Mouse (Mus musculus): ENCODE measurements around the gene Nktr. TPM values are rescaled to one million over a fixed set of nuclear protein-coding genes. Genes with fewer than 3 reads are reported as not detected.
A peak's percentile ranks its signal among the peaks of the same experiment; 100 is the strongest.

Gene Nktr
- polyA plus RNA-seq, 1 experiment = 10.7 TPM

DNA sequence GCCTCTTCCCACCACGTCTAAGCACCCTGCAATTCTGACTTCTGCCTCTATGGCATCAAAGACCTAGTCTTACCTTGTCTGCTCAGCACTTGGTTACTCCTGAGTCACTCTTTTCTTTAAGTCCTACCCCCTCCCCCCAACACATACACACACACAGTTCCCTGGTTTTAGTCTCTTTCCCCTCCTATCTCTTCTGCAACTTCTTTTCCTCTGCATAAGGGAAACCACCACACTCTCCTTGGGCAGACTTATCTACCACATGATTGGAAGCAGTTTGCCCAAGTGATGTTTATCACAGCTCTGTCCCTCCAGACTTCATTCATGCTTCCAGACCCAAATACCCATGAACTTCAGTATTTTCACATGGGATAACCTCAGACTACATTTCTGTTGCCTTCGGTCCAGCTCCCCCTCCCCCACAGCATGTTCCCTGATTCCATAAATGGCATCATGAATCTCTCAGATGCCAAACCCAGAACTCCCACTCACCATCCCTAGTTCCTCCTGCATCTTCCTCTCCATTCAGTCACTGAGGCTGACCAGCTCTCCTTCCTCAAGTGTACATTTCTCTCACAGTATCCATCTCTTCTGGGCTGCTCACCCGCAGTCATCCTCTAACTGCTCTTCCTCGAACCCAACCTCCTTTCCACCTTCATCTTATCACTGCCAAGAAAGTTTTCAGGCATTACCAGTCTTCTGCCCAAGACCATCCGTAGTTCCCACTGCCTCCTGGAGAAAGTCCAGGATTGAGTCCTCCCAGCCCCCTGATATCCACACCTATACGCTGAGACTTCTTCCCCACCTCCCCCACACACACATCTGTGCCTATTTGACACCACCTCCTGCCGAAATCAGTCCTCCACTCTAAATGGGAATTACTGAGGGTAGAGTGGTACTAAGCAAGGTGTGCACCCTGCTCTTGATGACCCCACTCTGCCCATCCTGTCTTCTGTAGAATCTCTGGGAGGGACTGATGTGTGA lies 10.2 kb upstream of the Nktr start:
- H3K27me3 ChIP-seq (ENCODE audit: control insufficient read depth, insufficient read depth, insufficient read length) = no peaks in the 10 kb centered on the region
- peaks cover 4% of the 10 kb centered on the region for H3K79me3 ChIP-seq (ENCODE audit: low read depth)
- H3K36me3 ChIP-seq (ENCODE audit: control insufficient read depth, insufficient read depth) = peaks cover 5% of the 10 kb centered on the region
- H3K79me2 ChIP-seq (ENCODE audit: control insufficient read depth, insufficient read depth) = peaks cover 23% of the 10 kb centered on the region
- H3ac ChIP-seq (ENCODE audit: control insufficient read depth, insufficient read length, low read depth) = no peak overlapping the region
- TF ChIP-seq FOSL1 (IDR thresholded peaks at IDR 0.05; ENCODE audit: insufficient read depth, low read length, poor library complexity, severe bottlenecking) = no peak
- no peak for TF ChIP-seq CEBPB (IDR thresholded peaks at IDR 0.05; ENCODE audit: low read depth)
- TF ChIP-seq MYOG (IDR thresholded peaks at IDR 0.05; ENCODE audit: control insufficient read depth, extremely low read depth, insufficient read length) = no peak
- no peak for TF ChIP-seq MYOD1 (IDR thresholded peaks at IDR 0.05; ENCODE audit: control insufficient read depth, insufficient read length, low read depth)
- no peak for TF ChIP-seq MAX (IDR thresholded peaks at IDR 0.05)
- no peak for TF ChIP-seq CTCF (IDR thresholded peaks at IDR 0.05; ENCODE audit: control insufficient read depth, insufficient read depth, insufficient read length)
- H3K4me3 ChIP-seq (ENCODE audit: insufficient read depth, poor library complexity, severe bottlenecking) = no peak overlapping the region

DNA sequence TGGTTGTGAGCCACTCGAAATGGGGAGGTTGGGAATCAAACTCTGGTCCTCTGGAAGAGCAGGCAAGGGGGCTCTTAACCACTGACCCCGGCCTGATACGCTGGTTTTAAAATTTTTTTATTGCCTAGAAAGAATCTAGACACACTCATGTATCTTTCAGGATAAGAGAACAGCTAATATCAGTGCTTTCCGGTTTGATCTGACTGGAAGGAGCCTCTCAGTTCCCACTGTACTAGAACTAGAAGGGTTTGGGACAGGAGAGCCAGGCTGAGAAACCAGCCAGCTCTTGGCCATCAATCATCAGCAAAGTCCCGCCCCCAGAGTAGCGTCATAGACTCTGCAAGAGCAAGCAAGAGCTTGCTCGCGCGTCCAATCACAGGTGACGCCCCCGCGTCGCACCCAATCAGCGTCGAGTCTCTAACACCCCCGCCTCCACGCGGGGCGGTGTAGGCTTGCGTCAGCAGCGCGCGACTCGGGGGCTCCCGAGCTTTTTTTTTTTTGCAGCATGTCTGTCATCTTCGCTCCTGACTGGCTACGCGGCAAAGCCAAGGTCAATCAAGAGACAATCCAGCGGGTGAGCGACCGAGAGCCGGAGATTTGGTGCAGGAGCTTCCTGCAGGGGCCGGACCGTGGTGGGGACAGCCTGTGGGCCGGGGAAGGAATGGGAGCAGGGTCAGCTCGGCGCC lies 8.9 kb upstream of the Nktr start, which contains the start of gene Ss18l2:
TSS of gene Ss18l2 (plus strand) at position 432 of the 686 bp plus-strand sequence.
- Histone ChIP-seq H3K36me3 (ENCODE audit: control insufficient read depth, insufficient read depth) (peaks cover 5% of the 10 kb centered on the region), H3K27me3 (ENCODE audit: control insufficient read depth, insufficient read depth, insufficient read length) (no peaks in the 10 kb centered on the region), H3K4me3 (ENCODE audit: insufficient read depth, poor library complexity, severe bottlenecking) (peak within 1 kb of the TSS; percentile 82), H3K79me2 (ENCODE audit: control insufficient read depth, insufficient read depth) (peaks cover 23% of the 10 kb centered on the region), H3K79me3 (ENCODE audit: low read depth) (peaks cover 4% of the 10 kb centered on the region), H3ac (ENCODE audit: control insufficient read depth, insufficient read length, low read depth) (peak within 1 kb of the TSS; percentile 83)
- TF ChIP-seq FOSL1 (IDR thresholded peaks at IDR 0.05; ENCODE audit: insufficient read depth, low read length, poor library complexity, severe bottlenecking) = no peak
- peak; percentile 56 for TF ChIP-seq MAX (IDR thresholded peaks at IDR 0.05)
- no peak for TF ChIP-seq USF1 (IDR thresholded peaks at IDR 0.05; ENCODE audit: low read depth)
- no peak for TF ChIP-seq MYOG (IDR thresholded peaks at IDR 0.05; ENCODE audit: control insufficient read depth, extremely low read depth, insufficient read length)
- TF ChIP-seq CTCF (IDR thresholded peaks at IDR 0.05; ENCODE audit: control insufficient read depth, insufficient read depth, insufficient read length) = no peak
- no peak for TF ChIP-seq MYOD1 (IDR thresholded peaks at IDR 0.05; ENCODE audit: control insufficient read depth, insufficient read length, low read depth)
- no peak for TF ChIP-seq CEBPB (IDR thresholded peaks at IDR 0.05; ENCODE audit: low read depth)

- Histone ChIP-seq H3K4me3 (ENCODE audit: insufficient read depth, poor library complexity, severe bottlenecking) (peak overlapping the region; percentile 82), H3ac (ENCODE audit: control insufficient read depth, insufficient read length, low read depth) (peak overlapping the region; percentile 83), H3K79me3 (ENCODE audit: low read depth) (peaks cover 4% of the 10 kb centered on the region), H3K36me3 (ENCODE audit: control insufficient read depth, insufficient read depth) (peaks cover 5% of the 10 kb centered on the region), H3K27me3 (ENCODE audit: control insufficient read depth, insufficient read depth, insufficient read length) (no peaks in the 10 kb centered on the region), H3K79me2 (ENCODE audit: control insufficient read depth, insufficient read depth) (peaks cover 23% of the 10 kb centered on the region)
- TF ChIP-seq MYOG (IDR thresholded peaks at IDR 0.05; ENCODE audit: control insufficient read depth, extremely low read depth, insufficient read length) (no peak), MYOD1 (IDR thresholded peaks at IDR 0.05; ENCODE audit: control insufficient read depth, insufficient read length, low read depth) (no peak), MAX (IDR thresholded peaks at IDR 0.05) (no peak), FOSL1 (IDR thresholded peaks at IDR 0.05; ENCODE audit: insufficient read depth, low read length, poor library complexity, severe bottlenecking) (no peak), CTCF (IDR thresholded peaks at IDR 0.05; ENCODE audit: control insufficient read depth, insufficient read depth, insufficient read length) (no peak), USF1 (IDR thresholded peaks at IDR 0.05; ENCODE audit: low read depth) (no peak), CEBPB (IDR thresholded peaks at IDR 0.05; ENCODE audit: low read depth) (no peak)
These were observed 8.4 kb upstream of the Nktr start for GRCm38 (mm10) chr9:121710584-121710975.

GRCm38 (mm10) chr9:121717048-121717447 lies 1.9 kb upstream of the Nktr start:
- H3ac ChIP-seq (ENCODE audit: control insufficient read depth, insufficient read length, low read depth) = no peak overlapping the region

DNA sequence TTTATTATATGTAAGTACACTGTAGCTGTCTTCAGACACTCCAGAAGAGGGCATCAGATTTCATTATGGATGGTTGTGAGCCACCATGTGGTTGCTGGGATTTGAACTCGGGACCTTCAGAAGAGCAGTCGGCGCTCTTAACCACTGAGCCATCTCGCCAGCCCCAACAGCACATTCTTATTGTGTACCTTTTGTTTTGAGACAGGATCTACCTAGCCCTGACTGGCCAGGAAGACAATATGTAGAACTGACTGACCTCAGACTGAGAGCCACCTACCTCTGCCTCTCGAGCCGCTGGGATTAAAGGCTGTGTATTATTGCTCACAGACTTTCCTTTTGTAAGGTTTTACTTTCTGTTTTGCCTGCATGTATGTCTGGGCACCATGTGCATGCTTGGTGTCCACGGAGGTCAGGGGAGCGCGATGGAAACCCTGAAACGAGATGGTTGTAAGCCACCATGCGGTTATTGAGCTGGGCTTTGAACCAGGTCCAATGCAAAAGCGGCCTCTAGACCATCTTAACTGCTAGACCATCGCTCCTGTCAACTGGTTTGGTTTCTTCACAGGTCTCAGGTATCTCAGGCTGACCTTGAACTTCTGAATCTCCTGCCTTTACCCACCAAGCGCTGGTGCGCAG lies 781 bp upstream of the Nktr start:
- no peaks in the 10 kb centered on the region for H3K27me3 ChIP-seq (ENCODE audit: control insufficient read depth, insufficient read depth, insufficient read length)
- TF ChIP-seq MYOD1 (IDR thresholded peaks at IDR 0.05; ENCODE audit: control insufficient read depth, insufficient read length, low read depth) = no peak
- TF ChIP-seq CTCF (IDR thresholded peaks at IDR 0.05; ENCODE audit: control insufficient read depth, insufficient read depth, insufficient read length) = no peak
- no peak for TF ChIP-seq FOSL1 (IDR thresholded peaks at IDR 0.05; ENCODE audit: insufficient read depth, low read length, poor library complexity, severe bottlenecking)
- no peak for TF ChIP-seq MYOG (IDR thresholded peaks at IDR 0.05; ENCODE audit: control insufficient read depth, extremely low read depth, insufficient read length)
- TF ChIP-seq CEBPB (IDR thresholded peaks at IDR 0.05; ENCODE audit: low read depth) = no peak
- TF ChIP-seq MAX (IDR thresholded peaks at IDR 0.05) = no peak
- no peak for TF ChIP-seq USF1 (IDR thresholded peaks at IDR 0.05; ENCODE audit: low read depth)
- H3ac ChIP-seq (ENCODE audit: control insufficient read depth, insufficient read length, low read depth) = no peak overlapping the region
- H3K36me3 ChIP-seq (ENCODE audit: control insufficient read depth, insufficient read depth) = peaks cover 14% of the 10 kb centered on the region
- H3K79me3 ChIP-seq (ENCODE audit: low read depth) = peaks cover 33% of the 10 kb centered on the region
- peaks cover 40% of the 10 kb centered on the region for H3K79me2 ChIP-seq (ENCODE audit: control insufficient read depth, insufficient read depth)
- H3K4me3 ChIP-seq (ENCODE audit: insufficient read depth, poor library complexity, severe bottlenecking) = peak overlapping the region; percentile 23

More at GRCm38 (mm10) chr9:121717048-121717447, 1.9 kb upstream of the Nktr start:
- Histone ChIP-seq H3K79me3 (ENCODE audit: low read depth) (peaks cover 24% of the 10 kb centered on the region), H3K36me3 (ENCODE audit: control insufficient read depth, insufficient read depth) (peaks cover 18% of the 10 kb centered on the region), H3K79me2 (ENCODE audit: control insufficient read depth, insufficient read depth) (peaks cover 34% of the 10 kb centered on the region), H3K4me3 (ENCODE audit: insufficient read depth, poor library complexity, severe bottlenecking) (no peak overlapping the region), H3K27me3 (ENCODE audit: control insufficient read depth, insufficient read depth, insufficient read length) (no peaks in the 10 kb centered on the region)
- TF ChIP-seq USF1 (IDR thresholded peaks at IDR 0.05; ENCODE audit: low read depth) = no peak
- no peak for TF ChIP-seq MYOG (IDR thresholded peaks at IDR 0.05; ENCODE audit: control insufficient read depth, extremely low read depth, insufficient read length)
- no peak for TF ChIP-seq CEBPB (IDR thresholded peaks at IDR 0.05; ENCODE audit: low read depth)
- TF ChIP-seq FOSL1 (IDR thresholded peaks at IDR 0.05; ENCODE audit: insufficient read depth, low read length, poor library complexity, severe bottlenecking) = no peak
- no peak for TF ChIP-seq CTCF (IDR thresholded peaks at IDR 0.05; ENCODE audit: control insufficient read depth, insufficient read depth, insufficient read length)
